Mouse (Mus musculus) granulocyte monocyte progenitor cell, adult 5-6 weeks (primary cell): ENCODE data around the gene Fut11. TPM values are rescaled to one million over a fixed set of nuclear protein-coding genes. Genes with fewer than 3 reads are reported as not detected.

Experiments
- ATAC-seq: replicated peaks from 2 replicates; pipeline ENCODE4 v1.8.0; 2016; ENCODE audit warnings: mild to moderate bottlenecking, moderate TSS enrichment, inconsistent platforms; ENCODE audit not compliant: poor library complexity, severe bottlenecking
- total RNA-seq, 2 experiments: library from RNA; stranded (forward) in 1 of 2; stranded (reverse) in 1 of 2; fragments of 200-712, 200-1000 nt in 1 of 2; fragments of >200 nt in 1 of 2; fragmentation: Nextera tagmentation in 1 of 2; gene quantifications; 2 replicates each; pipeline ENCODE4 v1.2.3; 2014 to 2017

The Fut11 gene
- total RNA-seq, 2 experiments from 2014 or later, result 9.3 TPM

GRCm38 (mm10) chr14:20749494-20750051, 54.8 kb downstream of the Fut11 start:
- no peak for ATAC-seq

- ATAC-seq, result no peak
These were observed 55.7 kb downstream of the Fut11 start for GRCm38 (mm10) chr14:20750503-20750902.

Other genes with a start within 250 kb of the Fut11 start
- gene Cfap70, start 242.7 kb upstream of the Fut11 start, total RNA-seq (2014; fragmentation: Nextera tagmentation), result not detected in 2 replicates
- gene Cfap70, start 242.7 kb upstream of the Fut11 start, total RNA-seq (2017), result not detected in 2 replicates
- 56.9 and 70.7 TPM in 2 replicates for gene Anxa7, start 214.8 kb upstream of the Fut11 start, total RNA-seq (2014; fragmentation: Nextera tagmentation)
- gene Anxa7, start 214.8 kb upstream of the Fut11 start, total RNA-seq (2017), result 59.0 and 59.1 TPM in 2 replicates
- gene Mss51, start 198.1 kb upstream of the Fut11 start, total RNA-seq (2014; fragmentation: Nextera tagmentation), result 3.2 and 4.4 TPM in 2 replicates
- gene Mss51, start 198.1 kb upstream of the Fut11 start, total RNA-seq (2017), result 0.72 and 1.3 TPM in 2 replicates
- 108 and 132 TPM in 2 replicates for gene Ppp3cb, start 148.4 kb upstream of the Fut11 start, total RNA-seq (2014; fragmentation: Nextera tagmentation)
- 52.9 and 74.9 TPM in 2 replicates for gene Ppp3cb, start 148.4 kb upstream of the Fut11 start, total RNA-seq (2017)
- gene Usp54, start 53.9 kb upstream of the Fut11 start, total RNA-seq (2014; fragmentation: Nextera tagmentation), result 5.1 and 9.4 TPM in 2 replicates
- 4.1 and 4.6 TPM in 2 replicates for gene Usp54, start 53.9 kb upstream of the Fut11 start, total RNA-seq (2017)
- not detected in 2 replicates for gene Myoz1, start 38.4 kb upstream of the Fut11 start, total RNA-seq (2014; fragmentation: Nextera tagmentation)
- gene Myoz1, start 38.4 kb upstream of the Fut11 start, total RNA-seq (2017), result not detected in 2 replicates
- gene Synpo2l, start 26.6 kb upstream of the Fut11 start, total RNA-seq (2014; fragmentation: Nextera tagmentation), result 0.32 and 0.56 TPM in 2 replicates
- not detected in 2 replicates for gene Synpo2l, start 26.6 kb upstream of the Fut11 start, total RNA-seq (2017)
- gene Sec24c, start 20.7 kb upstream of the Fut11 start, total RNA-seq (2014; fragmentation: Nextera tagmentation), result 102 and 121 TPM in 2 replicates
- gene Sec24c, start 20.7 kb upstream of the Fut11 start, total RNA-seq (2017), result 88.3 and 103 TPM in 2 replicates
- gene Chchd1, start 8.0 kb downstream of the Fut11 start, total RNA-seq (2014; fragmentation: Nextera tagmentation), result 193 and 202 TPM in 2 replicates
- 130 and 186 TPM in 2 replicates for gene Chchd1, start 8.0 kb downstream of the Fut11 start, total RNA-seq (2017)
- gene Zswim8, start 12.6 kb downstream of the Fut11 start, total RNA-seq (2014; fragmentation: Nextera tagmentation), result 47.5 and 51.8 TPM in 2 replicates
- gene Zswim8, start 12.6 kb downstream of the Fut11 start, total RNA-seq (2017), result 21.1 and 23.2 TPM in 2 replicates
- 24.5 and 27.8 TPM in 2 replicates for gene Ndst2, start 39.6 kb downstream of the Fut11 start, total RNA-seq (2014; fragmentation: Nextera tagmentation)
- 6.2 and 7.2 TPM in 2 replicates for gene Ndst2, start 39.6 kb downstream of the Fut11 start, total RNA-seq (2017)
- gene Camk2g, start 99.1 kb downstream of the Fut11 start, total RNA-seq (2014; fragmentation: Nextera tagmentation), result 28.0 and 35.2 TPM in 2 replicates
- 50.3 and 65.9 TPM in 2 replicates for gene Camk2g, start 99.1 kb downstream of the Fut11 start, total RNA-seq (2017)
- gene Plau, start 141.7 kb downstream of the Fut11 start, total RNA-seq (2014; fragmentation: Nextera tagmentation), result 2.9 and 4.2 TPM in 2 replicates
- 7.5 and 9.1 TPM in 2 replicates for gene Plau, start 141.7 kb downstream of the Fut11 start, total RNA-seq (2017)
- 29.0 and 29.8 TPM in 2 replicates for gene Vcl, start 234.4 kb downstream of the Fut11 start, total RNA-seq (2014; fragmentation: Nextera tagmentation)
- gene Vcl, start 234.4 kb downstream of the Fut11 start, total RNA-seq (2017), result 25.2 and 25.4 TPM in 2 replicates